Mouse (Mus musculus) bone marrow, adult 2 months (tissue): ENCODE measurements around the gene Chrm4.

Experiments
- CTCF ChIP-seq: fragments of 200-500 bp; IDR thresholded peaks from 2 replicates; pipeline ENCODE4 v1.5.1; 2011; ENCODE audit warnings: low read length, control low read depth; ENCODE audit not compliant: control insufficient read depth, insufficient read depth
- POLR2A ChIP-seq: fragments of 200-500 bp; IDR thresholded peaks from 2 replicates; pipeline ENCODE4 v1.6.1; 2011; ENCODE audit warnings: low read depth, mild to moderate bottlenecking, control low read depth, low read length, borderline replicate concordance; ENCODE audit not compliant: control insufficient read depth

DNA sequence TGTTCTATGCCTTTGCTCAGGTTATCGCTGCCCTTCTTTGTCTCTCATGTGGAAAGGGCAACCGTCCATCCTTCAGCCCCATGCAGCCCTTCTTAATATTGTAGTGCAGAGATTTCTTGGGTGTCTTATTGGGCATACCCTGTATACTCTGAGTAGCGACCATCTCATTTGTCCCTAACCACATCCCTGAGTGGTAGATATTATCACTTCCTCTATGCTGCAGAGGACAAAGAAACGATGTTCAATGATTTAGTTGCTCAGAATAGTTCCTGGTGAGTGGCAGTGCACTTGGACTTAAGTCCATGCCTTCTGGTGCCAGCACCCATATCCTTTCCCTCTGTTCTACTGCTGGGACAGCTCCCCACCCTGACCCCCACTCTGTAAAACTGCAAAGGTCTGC is 50.9 kb downstream of the Chrm4 start:
- TF ChIP-seq CTCF: no peak
- TF ChIP-seq POLR2A: no peak
